Mouse (Mus musculus) erythroid progenitor cell, adult 5-6 weeks (primary cell): Measurements from ENCODE around the gene Mknk2. TPM values are rescaled to one million over a fixed set of nuclear protein-coding genes. Genes with fewer than 3 reads are reported as not detected.

Experiments used
- ATAC-seq: replicated peaks from 2 replicates; pipeline ENCODE4 v1.8.0; 2016; ENCODE audit warnings: moderate number of reproducible peaks, mild to moderate bottlenecking, moderate TSS enrichment, inconsistent platforms; ENCODE audit not compliant: poor library complexity, low FRiP score, severe bottlenecking
- total RNA-seq, 2 experiments: library from RNA; stranded (forward) in 1 of 2; stranded (reverse) in 1 of 2; fragments of 150-400 nt in 1 of 2; fragments of 186-747, 209-891 nt in 1 of 2; gene quantifications; 2 replicates each; pipeline versions ENCODE4 v1.2.3 to v1.2.4; 2015 to 2017; ENCODE audit warnings: low replicate concordance in 2 of 2

Mknk2 gene
- total RNA-seq, 2 experiments from 2014 or later = 49.4 to 83.0 TPM

DNA sequence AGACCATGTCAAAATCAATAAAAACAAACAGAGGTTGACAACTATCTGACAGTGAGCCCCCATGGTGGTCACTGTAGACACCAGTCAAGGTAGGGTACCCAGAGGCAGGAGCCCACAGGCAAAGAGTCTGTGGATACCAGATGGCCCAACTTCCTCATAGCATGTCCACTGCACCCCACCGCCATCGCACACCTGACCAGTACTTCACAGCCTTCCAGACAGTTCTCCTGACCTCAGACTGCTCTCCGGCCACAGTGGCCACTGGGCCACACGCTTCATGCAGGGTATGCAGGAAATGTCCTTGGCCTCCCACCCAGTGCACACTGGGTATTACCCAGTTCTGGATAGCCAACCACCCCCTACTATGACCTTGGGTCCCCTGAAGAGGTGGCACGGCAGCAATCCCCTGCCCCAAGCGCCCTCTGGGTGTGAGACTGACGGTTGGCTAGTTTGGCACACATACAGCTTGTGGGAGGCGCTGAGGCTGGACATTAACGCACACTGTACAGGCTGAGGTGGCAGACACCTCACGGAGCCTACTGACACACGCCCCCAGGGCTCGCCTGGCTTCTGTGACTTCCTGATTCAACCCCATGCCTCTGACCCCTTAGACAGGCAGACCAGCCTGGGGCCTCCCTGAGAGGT lies 15.6 kb upstream of the Mknk2 start:
- no peak for ATAC-seq

DNA sequence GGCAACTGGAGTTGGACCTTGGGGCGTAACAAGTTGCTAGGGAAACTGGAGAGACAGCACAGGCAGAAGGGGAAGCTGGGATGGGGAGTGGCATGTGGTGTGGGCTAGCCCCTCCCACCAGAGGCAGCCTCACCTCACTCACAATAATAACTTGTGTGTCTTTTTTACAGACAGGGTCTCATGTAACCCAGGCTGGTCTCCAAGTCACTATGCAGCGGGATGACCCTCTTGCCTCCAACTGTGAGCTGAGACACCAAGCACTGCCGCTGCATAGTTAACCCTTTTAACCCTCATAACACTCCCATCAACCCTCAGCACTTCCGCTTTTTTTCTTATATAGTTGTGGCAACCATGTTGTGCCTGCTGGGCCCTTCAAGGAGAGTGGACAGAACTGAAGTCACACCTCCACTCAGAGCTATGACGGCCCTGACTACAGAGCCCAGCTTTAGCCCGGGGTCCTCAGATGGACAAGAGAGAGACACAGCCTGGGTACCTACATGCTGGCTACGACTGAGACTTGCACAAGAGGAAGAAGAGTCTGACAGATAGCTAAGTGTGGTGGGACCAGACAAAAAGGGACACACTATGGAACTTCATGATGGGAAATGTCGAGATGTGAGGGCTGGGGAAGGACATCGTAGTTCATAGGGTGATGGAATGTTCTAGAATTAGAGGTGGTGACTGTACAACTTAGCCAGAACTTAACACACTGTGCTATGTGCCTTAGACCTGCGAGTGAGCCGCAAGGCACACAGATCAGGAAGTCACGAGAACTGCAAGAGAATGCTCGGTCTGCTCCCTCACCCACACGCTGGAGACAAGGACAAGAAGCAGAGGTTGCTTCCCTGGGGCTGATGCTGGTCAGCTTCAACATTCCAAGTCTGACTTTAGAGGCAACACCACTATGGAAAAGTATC lies 14.6 kb upstream of the Mknk2 start:
- ATAC-seq = peak; percentile 53

DNA sequence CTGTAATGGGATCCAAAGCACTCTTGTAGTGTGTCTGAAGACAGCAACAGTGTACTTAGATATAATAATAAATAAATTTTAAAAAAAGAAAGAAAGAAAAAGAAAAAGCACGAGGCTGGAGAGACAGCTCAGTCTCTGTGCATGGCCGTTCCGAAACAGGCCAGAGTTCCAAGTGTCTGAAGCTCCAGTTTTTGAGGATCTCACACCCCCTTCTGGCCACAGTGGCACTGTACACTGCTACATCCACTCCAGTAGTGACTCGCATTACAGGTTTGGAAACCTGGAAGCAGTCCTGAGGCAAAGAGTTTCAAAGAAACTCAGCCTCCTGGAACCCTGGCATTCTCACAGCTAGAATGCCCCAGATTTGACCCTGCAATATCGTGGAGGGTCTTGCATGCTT lies 9.9 kb upstream of the Mknk2 start:
- ATAC-seq = peak; percentile 58

DNA sequence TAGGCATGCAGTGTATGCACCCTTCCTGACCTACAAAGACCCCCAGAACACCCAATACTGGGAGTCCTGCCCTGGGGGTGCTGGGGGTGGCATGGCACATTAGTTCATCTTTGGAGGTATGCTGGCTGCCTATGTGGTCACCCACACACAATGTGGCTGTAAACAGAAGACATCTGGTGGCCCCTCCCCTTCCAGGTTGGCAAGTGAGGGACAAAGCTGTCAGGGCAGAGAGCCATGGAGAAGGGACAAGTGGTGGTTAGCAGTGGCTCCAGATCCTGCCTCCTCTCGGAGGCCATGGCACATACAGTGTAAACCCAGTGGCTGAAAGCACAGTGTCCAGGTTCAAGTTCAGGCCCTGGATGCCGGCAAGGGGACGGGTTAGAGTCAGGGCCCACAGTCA lies 8.7 kb upstream of the Mknk2 start:
- ATAC-seq = no peak

DNA sequence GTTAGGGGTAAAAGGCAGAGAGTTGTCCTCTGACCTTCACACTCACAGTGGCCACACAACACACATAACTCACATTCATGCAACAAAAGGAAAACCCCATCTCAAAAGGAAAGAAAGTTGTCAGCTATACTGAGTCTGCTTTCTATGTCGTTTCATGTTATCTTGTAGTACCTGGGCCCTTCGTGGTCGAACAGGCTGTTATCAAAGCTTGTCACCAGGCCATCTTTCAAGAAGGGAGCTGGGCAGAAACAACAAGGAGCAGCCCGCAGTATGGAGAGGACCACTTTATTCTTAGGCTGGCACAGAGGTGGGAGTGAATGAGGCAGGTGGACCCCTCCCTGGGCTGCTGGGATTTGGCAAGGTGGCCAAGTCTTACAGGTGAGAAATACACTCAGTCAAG lies 7.1 kb upstream of the Mknk2 start:
- peak; percentile 81 for ATAC-seq

DNA sequence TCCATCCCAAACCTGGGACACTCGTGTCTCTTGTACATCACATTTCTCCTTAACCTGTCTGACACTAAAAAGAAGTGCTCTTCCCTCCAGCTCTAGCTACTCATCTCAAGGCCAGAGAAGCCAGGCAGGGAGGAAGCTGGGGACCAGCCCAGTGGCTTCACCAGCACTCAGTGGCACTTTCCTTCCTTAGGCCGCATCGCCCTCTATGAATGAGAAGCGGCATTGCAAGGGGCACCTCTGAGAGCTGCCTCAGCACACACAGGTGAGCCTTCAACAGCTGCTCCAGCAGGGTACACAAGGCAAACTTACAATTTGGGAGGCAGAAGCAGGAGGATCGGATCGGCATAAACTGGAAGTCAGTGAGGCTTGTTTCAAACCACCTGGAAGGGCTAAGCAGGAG lies 6.3 kb upstream of the Mknk2 start:
- ATAC-seq = peak; percentile 81

DNA sequence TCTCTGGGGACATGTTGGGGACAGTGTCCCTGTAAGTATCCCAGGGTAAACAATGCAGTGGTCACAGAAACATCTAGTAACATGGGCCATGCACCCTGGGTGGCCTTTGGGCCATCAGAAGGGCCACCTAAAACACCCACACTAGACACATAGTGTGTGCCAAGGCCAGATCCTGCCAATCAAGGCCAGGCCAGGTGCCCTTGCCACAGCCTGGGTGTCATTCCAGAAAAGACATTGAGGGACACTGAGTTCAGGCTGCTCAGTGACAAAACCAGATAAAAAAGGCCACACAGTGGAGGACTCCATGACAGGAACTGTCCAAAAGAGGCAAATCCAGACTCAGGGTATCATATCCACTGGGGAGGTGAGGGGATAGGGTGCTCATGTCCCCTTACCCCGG lies 5.7 kb upstream of the Mknk2 start:
- ATAC-seq = no peak

DNA sequence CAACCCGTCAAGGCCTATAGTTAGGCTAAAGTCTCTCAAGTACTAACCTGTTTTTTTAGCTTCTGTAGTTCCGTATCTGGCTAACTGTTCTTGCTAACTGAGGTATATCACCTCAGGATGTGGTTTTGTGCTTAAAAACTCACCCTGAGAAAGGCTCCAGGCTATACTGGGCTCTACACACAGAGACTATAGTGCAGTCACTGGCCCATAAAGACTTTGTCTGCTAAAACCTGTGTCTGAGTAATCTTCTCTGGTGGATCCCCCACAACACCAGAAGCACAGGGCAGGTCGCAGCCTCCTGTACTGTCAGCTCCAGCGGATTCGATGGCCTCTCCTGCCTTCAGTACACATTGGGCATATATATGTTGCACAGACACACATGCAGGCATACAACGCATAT lies 4.1 kb upstream of the Mknk2 start:
- ATAC-seq = no peak

DNA sequence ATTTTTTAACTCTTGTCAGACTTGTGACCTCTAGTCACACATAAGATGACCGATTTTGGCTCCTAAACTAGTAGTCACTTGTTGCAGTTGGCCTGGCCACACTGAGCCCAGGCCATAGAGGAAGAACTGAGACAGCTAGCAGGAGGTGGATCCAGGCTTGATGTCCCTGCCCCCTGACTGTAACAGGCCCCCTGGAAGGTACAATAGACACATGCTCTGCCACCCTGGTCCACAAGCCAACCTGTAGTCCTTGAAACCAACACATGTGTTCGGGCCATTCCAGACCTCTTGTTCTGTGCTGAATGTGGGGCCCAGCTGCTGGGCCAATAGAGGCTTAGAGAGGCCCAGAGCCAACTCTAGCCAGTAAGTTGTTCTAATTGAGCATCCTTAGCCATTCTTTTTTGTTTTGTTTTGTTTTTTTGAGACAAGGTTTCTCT lies 2.4 kb upstream of the Mknk2 start:
- ATAC-seq = no peak

DNA sequence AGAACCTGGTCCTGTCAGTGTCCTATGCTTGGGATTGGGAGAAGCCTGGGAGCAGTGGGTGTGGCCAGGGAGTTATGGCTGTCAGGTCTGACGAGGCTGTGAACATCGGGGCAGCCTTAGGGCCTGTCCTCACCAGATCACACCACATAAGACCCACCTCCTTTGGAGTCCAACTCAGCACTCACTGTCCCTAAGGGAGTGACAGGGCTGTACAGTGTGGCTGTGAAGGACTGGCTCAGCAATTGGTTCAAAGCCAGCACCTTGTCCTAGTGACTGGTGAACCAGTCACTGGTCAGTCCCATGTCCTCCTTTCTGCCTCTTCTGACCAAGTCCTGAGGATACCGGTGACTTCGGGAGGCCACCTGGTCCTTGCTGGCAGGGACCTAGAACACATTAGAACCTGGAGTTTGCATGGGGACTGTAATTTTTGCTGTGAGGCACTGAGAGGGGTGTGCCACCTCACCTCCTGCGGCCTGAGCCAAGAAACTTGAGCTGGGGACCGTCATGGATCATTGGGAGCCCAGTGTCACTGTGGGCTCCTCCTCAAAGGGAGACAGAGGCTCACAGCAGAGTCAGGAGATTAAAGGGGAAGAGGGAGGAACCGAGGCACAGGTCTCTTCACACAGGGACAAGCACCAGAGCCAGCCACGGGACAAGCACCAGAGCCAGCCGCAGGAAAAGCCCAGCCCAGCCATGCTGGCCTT lies 1.8 kb upstream of the Mknk2 start:
- ATAC-seq = no peak

DNA sequence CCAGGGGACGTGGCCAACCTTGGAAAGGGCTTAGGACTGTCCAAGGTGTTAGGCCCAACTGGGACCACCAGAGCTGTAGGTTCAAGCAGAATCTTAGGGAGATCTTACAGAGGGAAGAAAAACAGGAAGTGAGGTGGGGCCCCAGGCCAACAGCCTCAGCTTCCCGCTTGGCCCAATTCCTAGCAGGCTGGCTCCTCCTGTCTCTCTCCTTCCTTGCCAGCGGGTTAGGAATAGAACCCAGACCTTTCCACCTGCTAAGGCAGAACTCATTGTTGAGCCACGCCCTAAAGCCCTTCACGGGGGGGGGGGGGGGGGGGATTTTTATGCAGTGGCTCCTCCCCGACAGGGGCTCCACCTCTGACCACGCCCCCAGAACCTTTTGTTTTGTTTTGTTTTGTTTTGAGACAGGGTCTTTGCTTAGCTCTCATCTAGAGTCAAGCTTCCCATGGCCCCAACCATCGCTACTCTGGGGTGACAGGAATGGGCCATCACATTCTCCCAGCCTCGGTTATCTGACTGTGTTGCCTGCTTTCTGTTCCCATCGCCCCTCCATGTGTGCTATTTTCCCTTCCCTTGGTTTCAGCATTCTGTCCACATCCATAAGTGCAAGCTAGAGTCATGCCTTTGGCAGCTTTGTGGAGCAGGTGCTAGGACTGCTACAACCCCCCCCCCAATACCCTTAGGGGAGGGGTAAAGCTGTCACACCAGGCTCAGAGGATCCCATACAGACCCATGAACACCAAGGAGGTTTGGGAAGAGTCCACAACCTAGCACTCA lies 877 bp upstream of the Mknk2 start:
- no peak for ATAC-seq

DNA sequence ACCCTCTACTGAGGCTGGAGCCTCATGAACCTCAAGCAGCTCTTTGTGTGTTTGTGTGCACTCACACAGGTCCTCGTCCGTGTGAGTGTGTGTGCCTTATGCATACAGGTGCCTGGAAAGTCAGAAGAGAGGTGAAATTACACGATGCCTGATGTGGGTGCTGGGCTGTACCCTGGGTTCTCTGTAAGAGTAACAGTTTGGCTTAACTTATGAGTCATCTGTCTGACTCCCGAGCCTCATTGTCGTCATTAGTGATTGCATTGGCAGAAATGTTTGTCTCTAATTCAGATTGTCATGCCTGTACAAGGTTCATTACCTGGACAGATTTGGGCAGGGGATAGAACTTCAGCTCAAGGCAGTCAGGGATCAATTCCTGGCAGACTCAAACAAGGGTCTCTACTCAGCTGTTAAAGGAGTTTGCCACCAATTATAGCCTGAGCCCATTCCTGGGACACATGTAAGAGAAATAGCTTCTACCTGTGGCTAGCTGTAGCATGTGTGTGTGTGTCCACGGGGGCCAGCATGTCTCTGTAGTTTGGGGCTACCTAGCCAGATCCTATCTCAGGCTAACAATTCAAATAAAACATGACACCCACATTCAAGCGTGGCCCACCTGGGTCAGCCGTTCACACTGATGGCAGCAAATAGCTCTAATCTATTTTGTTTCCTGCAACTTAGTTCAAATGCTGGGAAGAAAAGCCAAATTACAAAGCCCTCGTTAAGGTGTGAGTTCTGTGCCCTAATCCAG lies 610 bp downstream of the Mknk2 start:
- 0 out of 2 replicates have a peak, but pooled peaks have one; percentile 2 for ATAC-seq

DNA sequence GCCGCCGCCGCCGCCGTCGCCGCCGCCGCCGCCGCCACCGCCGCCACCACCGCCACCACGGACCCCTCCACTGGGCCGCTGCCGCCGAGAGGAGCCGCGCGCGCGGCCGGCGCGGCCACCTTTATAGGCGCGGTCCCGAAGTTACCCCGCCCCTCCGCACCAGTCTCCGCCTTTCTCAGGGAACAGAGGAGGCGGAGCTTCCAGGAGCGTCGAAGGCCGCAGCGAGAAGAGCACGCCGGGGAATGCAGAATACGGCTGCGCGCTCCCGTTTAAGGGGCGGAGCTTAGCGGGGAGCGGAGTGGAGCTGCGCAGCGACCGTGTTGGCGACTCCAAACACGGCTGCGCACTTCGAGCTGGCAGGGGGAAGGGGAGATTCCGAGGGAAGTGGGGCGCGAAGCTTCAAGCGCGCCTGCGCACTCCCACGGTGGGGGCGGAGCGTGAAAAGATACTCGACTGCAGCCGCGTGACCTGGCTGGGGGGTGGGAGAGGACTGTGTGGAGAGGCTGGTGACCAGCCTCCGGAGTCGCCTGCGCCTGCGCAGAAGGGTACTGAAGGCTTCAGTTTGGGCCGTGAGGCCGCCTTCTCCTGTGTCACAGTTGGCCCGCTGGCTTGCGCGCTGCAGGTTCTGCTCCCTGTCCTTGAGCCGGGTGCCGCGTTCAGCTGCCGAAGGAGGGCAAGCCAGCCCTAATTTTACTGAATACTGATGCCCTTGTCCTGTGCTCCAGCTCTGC lies 1.5 kb downstream of the Mknk2 start:
- ATAC-seq = peak; percentile 61

DNA sequence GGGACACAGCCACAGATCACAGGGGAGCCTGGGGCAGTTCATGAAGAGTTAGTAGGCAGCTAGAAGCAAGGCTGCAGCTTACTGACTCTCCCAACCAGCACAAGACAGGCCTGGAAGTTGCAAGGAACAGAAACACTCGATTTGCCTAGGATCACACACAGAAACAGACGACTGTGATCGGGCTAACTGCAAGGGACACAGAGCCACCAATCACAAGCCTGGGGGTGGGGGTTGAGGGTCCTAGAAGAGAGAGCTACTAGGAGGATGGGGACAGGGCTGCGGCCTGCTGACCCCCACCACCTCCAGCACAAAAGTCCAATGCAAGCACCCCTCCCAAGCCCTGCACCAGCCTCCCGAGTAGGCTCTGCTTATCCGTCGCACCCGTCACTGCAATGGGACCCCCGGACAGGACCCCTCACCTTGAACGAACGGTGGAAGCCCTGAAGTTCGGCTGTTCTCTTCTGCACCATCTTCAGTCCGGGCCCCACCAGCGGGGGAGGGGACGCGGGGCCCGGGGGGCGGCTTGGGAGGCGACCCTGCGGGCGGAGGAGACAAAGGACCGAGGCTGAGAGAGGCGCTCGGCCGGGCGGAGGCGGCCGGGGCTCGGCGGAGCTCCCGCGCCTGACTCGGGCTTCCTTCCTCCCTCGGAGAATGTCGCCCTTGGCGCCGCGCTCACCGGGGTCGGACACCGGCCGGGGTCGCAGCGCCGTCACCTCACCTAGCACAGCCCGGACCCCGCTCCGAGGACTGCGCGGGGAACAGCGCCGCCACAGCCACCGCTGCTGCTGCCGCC lies 2.3 kb downstream of the Mknk2 start:
- ATAC-seq = no peak

DNA sequence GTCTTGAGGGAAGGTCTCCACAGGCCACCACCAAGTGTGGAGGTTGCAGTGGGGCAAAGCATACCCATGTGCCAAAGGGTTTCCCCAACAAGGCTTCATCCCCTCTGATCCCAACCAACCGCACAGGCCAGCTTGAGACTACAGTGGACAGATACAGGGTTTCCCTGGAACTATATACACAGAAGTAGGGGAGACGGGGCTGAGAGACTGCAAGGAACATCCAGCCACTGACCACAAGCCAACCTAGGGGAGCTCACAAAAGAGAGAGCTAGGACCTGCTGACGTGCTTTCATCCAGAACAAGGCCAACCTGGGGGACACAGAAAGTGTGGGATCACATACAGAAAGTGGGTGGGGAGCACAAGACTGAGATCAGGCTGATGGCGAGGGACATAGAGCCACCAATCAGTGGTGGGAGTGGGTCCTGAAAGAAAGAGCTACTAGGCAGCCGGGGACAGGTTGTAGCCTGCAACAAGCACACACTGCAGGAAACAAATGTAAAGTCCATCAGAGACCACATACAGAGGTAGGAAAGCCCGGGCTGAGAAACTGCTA lies 3.0 kb downstream of the Mknk2 start:
- ATAC-seq = no peak

DNA sequence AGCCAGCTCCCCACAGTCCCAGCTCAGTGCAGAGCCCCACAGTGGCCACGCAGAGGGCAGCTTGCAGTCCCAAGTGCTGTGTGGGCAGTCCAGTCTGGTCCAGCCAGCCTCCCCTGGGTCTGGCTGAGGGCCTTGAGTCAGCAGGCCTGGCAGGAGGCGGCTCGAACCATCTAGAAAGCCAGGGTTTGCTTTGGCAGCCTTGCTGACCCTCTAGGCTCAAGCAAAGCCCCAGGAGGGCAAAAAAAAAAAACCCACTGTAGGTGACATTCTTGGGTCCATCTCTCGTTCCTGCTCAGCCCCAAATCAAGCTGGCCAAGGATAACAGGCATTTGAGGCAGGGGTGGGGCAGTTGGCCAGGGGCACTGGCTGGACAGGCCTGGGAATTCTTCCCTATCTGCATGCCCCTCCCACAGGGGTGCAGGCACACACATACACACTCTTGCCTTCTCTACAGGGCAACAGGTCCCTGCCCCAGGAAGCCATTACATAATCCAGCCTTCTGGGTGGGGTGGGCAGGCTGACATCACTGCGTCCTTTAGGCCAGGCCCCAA lies 3.7 kb downstream of the Mknk2 start:
- ATAC-seq = no peak

DNA sequence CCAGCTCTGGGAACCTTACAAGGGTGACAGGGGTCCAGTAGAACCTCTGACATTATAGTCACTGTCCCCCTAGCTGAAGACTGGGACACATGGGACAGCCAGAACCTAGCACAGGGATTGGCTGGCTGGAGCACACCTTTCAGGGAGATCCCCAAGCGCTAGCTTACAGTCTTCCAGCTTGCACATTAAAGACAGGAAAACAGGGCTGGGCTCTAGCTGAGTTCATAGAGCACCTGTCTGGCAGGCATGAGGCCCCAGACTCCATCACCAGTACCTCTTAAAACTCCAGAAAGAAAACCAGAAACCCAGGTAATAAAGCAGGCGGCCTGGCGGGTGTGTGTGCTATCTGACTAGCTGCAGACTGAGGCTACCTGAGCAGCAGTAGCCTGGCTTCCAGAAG lies 4.2 kb downstream of the Mknk2 start:
- ATAC-seq = no peak
